Mouse (Mus musculus): ENCODE measurements around the gene Kdm4a. TPM values are rescaled to one million over a fixed set of nuclear protein-coding genes. Genes with fewer than 3 reads are reported as not detected.
A peak's percentile ranks its signal among the peaks of the same experiment; 100 is the strongest.

Gene Kdm4a
- polyA plus RNA-seq, 1 experiment from 2014 or later: 22.8 TPM

DNA sequence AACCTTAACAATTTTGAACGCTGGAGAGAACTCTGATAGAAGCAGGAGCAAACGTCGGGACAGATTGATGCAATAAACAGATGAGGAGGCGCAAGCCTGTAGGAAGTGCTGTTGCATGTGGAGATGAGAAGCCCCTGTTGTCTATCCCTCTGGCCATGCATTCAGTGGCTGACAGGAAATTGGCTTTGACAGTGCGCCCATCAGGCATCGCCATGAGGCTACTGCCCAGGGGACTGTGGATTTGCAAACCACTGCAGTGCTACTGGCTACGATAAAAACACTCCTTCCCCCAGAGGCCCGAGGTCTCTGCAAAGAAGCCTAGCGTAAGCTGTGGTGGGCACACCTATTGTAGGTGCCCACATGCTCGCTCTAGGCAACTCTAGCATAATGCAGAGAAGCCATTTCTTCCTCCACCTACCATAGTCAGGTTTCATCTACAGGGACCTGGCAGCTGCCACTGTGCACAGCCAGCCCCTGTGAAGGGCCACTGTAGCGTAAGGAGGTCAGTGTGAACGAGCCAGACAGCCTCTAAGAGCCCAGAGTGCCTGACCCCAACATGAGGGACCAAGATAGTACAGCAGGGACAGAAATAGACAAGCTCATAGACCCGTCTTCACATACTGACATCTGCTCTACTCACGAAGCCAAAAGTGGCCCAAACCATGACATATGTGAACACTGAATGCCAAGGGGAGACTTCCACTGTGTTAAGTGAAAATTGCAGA lies 29.7 kb downstream of the Kdm4a start:
- Histone ChIP-seq H3K9me3 (ENCODE audit: control insufficient read depth, low read length) (no peaks in the 10 kb centered on the region), H3K36me3 (ENCODE audit: control insufficient read depth, insufficient read depth, low read length) (peaks cover 48% of the 10 kb centered on the region), H3K27ac (ENCODE audit: low read depth, low read length) (no peak overlapping the region), H3K4me2 (no peak overlapping the region), H3K4me1 (replicated peaks; ENCODE audit: control insufficient read depth, insufficient read depth, low read length) (peaks cover 2% of the 10 kb centered on the region; the same call in 1 of the 2 replicates), H3K9ac (ENCODE audit: low read depth, low read length) (no peak overlapping the region), H3K4me3 (ENCODE audit: low read depth, low read length) (no peak overlapping the region), H3K27me3 (replicated peaks; ENCODE audit: control insufficient read depth, insufficient read depth, low read length) (no peaks in the 10 kb centered on the region)
- DNase-seq (ENCODE audit: low spot score) (no peak), ATAC-seq (replicated peaks; ENCODE audit: low FRiP score) (no peak)
- WGBS: 80% methylated on average over 14 of the region's 14 CpGs

DNA sequence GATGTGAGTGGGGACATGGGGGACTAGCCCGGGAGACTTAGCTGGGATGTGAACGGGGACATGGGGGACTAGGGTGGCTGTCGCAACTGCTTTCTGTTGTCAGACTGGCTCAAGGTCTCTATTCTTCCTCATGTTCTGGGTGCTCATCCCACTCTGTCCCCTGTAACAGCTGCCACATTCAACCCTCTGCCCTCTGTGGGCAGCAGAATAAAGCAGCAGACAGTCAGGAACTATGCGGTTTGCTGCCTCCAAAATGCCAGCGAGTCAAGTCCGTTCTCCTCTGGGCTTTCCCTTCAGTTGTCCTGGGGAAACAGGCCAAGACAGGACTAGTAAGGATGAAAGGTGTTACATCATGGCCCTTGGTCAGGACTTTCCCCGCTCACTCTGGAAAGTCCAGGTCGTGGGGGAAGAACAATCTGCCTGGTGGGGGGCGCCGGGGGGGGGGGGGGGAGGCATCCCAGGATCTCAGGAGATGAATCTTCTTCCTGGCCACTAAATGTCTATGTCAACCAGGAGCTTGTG lies 30.7 kb downstream of the Kdm4a start:
- no peak for DNase-seq (ENCODE audit: low spot score)
- Histone ChIP-seq H3K9me3 (ENCODE audit: control insufficient read depth, low read length) (no peaks in the 10 kb centered on the region), H3K27me3 (replicated peaks; ENCODE audit: control insufficient read depth, insufficient read depth, low read length) (no peaks in the 10 kb centered on the region), H3K4me3 (ENCODE audit: low read depth, low read length) (no peak overlapping the region), H3K4me1 (replicated peaks; ENCODE audit: control insufficient read depth, insufficient read depth, low read length) (peaks cover 2% of the 10 kb centered on the region; the same call in 1 of the 2 replicates), H3K4me2 (no peak overlapping the region), H3K27ac (ENCODE audit: low read depth, low read length) (no peak overlapping the region), H3K9ac (ENCODE audit: low read depth, low read length) (no peak overlapping the region), H3K36me3 (ENCODE audit: control insufficient read depth, insufficient read depth, low read length) (peaks cover 54% of the 10 kb centered on the region)
- WGBS: 89% methylated on average over 9 of the region's 10 CpGs
- no peak for ATAC-seq (replicated peaks; ENCODE audit: low FRiP score)

DNA sequence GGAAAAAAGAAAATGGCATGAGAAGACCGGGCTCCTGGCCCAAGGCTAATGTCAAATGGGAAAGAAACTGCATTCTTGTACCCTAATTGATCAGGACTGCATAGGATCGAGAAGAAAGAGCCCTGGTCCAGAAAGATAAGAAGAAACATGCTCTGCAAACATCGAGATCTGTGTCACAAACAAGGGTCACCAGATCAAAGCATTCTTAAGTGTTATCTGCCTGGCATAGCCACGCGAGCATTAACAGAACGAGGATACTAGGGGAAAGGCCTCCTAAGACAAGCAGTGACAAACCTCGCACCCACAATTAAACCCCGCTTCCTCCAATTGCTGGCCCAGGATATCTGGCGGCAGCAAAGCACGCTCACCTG lies 31.5 kb downstream of the Kdm4a start:
- 42% methylated on average over 10 of the region's 10 CpGs for WGBS

DNA sequence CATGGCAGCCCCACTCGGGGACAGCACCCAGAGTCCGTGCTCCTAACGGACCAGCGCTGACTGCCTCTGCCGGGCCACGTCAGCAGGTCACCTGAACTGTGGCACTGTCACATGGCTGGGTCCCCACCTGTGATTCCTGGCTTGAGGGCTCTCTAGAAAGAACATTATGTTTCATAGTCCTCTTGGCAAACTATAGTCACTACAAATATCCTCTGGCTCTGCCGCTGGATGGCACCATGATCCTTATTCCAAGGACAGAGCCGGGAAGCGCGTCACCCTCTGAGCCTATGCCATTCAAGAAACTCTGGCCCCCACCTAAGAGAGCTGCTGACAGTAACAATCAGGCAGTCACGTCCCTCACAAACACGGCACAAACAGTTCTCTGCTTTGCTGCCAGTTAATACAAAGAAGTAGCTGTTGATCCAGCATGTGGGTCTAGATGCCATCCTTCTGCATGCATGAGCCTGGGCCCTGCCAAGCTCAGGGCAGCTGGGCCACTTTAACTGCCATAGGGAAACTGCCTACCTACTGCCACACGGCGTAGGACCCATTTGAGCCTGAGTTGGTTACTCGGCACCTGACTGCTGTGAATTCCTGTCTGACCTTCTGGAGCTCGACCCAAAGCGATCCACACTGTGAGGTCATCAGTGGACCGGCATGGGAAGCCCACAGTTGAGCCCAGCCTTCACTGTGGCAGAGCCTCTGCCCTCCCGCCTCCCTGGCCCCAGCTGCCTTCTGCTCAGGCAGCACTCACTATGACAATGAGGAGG lies 32.1 kb downstream of the Kdm4a start:
- DNase-seq (ENCODE audit: low spot score) (no peak), ATAC-seq (replicated peaks; ENCODE audit: low FRiP score) (no peak)
- Histone ChIP-seq H3K36me3 (ENCODE audit: control insufficient read depth, insufficient read depth, low read length) (peaks cover 56% of the 10 kb centered on the region), H3K4me1 (replicated peaks; ENCODE audit: control insufficient read depth, insufficient read depth, low read length) (peaks cover 2% of the 10 kb centered on the region; the same call in 1 of the 2 replicates), H3K4me2 (no peak overlapping the region), H3K9me3 (ENCODE audit: control insufficient read depth, low read length) (no peaks in the 10 kb centered on the region), H3K27ac (ENCODE audit: low read depth, low read length) (no peak overlapping the region), H3K4me3 (ENCODE audit: low read depth, low read length) (no peak overlapping the region), H3K27me3 (replicated peaks; ENCODE audit: control insufficient read depth, insufficient read depth, low read length) (no peaks in the 10 kb centered on the region), H3K9ac (ENCODE audit: low read depth, low read length) (no peak overlapping the region)
- WGBS: 92% methylated on average over 19 of the region's 19 CpGs

More for the DNA sequence above, 31.5 kb downstream of the Kdm4a start:
- H3K9ac ChIP-seq (ENCODE audit: low read depth, low read length): no peak overlapping the region
- H3K27ac ChIP-seq (ENCODE audit: low read depth, low read length): no peak overlapping the region
- H3K4me1 ChIP-seq (replicated peaks; ENCODE audit: control insufficient read depth, insufficient read depth, low read length): peaks cover 2% of the 10 kb centered on the region; the same call in 1 of the 2 replicates
- ATAC-seq (replicated peaks; ENCODE audit: low FRiP score) (peak; percentile 59), DNase-seq (ENCODE audit: low spot score) (no peak)
- H3K36me3 ChIP-seq (ENCODE audit: control insufficient read depth, insufficient read depth, low read length): peaks cover 59% of the 10 kb centered on the region
- H3K4me2 ChIP-seq: no peak overlapping the region
- no peaks in the 10 kb centered on the region for H3K27me3 ChIP-seq (replicated peaks; ENCODE audit: control insufficient read depth, insufficient read depth, low read length)
- H3K4me3 ChIP-seq (ENCODE audit: low read depth, low read length): no peak overlapping the region
- no peaks in the 10 kb centered on the region for H3K9me3 ChIP-seq (ENCODE audit: control insufficient read depth, low read length)

DNA sequence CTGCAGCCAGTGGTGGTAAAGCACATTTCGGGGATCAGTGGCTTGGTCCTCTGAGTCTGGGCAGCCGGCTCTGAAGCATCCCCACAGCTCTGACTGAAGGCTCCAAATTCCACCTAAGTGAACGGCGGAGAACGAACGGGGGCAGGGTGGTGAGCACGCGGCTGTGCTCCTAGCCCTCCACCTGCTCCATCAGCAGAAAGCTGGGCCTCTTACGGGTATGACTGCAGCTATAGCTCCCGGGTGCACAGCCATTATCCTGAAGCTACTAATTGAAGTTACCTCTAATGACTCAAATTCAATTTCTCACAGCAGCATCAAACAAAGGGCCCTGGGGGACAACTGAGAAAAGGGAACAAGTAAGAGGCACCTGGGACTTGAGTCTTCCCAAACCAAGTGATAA lies 32.8 kb downstream of the Kdm4a start:
- no peak for ATAC-seq (replicated peaks; ENCODE audit: low FRiP score)
- Histone ChIP-seq H3K4me2 (no peak overlapping the region), H3K27ac (ENCODE audit: low read depth, low read length) (no peak overlapping the region), H3K4me3 (ENCODE audit: low read depth, low read length) (no peak overlapping the region), H3K27me3 (replicated peaks; ENCODE audit: control insufficient read depth, insufficient read depth, low read length) (no peaks in the 10 kb centered on the region), H3K4me1 (replicated peaks; ENCODE audit: control insufficient read depth, insufficient read depth, low read length) (peaks cover 2% of the 10 kb centered on the region; the same call in 1 of the 2 replicates), H3K9ac (ENCODE audit: low read depth, low read length) (no peak overlapping the region), H3K9me3 (ENCODE audit: control insufficient read depth, low read length) (no peaks in the 10 kb centered on the region), H3K36me3 (ENCODE audit: control insufficient read depth, insufficient read depth, low read length) (peaks cover 54% of the 10 kb centered on the region)
- WGBS: 94% methylated on average over 10 of the region's 10 CpGs
- no peak for DNase-seq (ENCODE audit: low spot score)

DNA sequence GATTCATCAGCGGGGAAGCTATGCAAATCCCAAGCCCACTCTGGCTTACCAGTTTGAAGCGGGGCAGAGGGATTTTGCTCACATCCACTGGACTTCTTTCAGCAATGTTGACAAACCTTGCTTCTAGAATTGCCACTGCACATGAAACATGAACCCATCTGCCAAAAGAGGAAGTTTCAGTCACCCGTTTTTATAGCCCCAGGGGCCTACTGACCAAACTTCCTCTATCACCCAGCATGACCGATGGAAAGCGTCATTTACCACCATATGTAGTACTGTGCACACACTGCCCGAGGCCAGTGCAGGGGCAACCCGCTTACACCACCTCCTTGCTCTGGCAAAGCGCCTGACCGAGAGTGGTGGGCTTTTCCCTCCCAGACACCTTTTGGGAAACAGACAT lies 35.5 kb downstream of the Kdm4a start:
- no peak overlapping the region for H3K27ac ChIP-seq (ENCODE audit: low read depth, low read length)
- no peaks in the 10 kb centered on the region for H3K27me3 ChIP-seq (replicated peaks; ENCODE audit: control insufficient read depth, insufficient read depth, low read length)

DNA sequence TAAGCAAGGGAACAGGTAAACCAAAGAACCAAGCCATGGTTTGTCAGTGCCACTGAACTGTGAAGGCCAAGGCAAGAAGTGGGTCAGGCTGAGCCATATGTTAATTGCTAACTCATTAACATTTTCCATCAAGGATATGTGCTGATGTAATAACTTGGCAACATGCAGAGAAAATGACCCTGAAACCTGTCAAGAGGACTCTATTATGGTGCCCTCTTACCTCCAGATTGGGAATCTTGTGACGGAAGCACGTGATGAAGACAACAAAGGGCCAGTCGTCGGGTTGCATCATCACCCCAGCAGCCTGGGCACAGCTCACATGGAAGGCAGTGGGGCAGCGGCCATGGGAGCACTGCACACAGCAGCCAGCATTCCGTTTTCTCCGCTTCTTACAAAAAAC lies 36.2 kb downstream of the Kdm4a start:
- Histone ChIP-seq H3K4me1 (replicated peaks; ENCODE audit: control insufficient read depth, insufficient read depth, low read length) (peaks cover 2% of the 10 kb centered on the region; the same call in 1 of the 2 replicates), H3K27me3 (replicated peaks; ENCODE audit: control insufficient read depth, insufficient read depth, low read length) (no peaks in the 10 kb centered on the region), H3K36me3 (ENCODE audit: control insufficient read depth, insufficient read depth, low read length) (peaks cover 58% of the 10 kb centered on the region), H3K27ac (ENCODE audit: low read depth, low read length) (no peak overlapping the region), H3K9ac (ENCODE audit: low read depth, low read length) (no peak overlapping the region), H3K4me2 (no peak overlapping the region), H3K9me3 (ENCODE audit: control insufficient read depth, low read length) (no peaks in the 10 kb centered on the region), H3K4me3 (ENCODE audit: low read depth, low read length) (no peak overlapping the region)
- ATAC-seq (replicated peaks; ENCODE audit: low FRiP score): no peak
- no peak for DNase-seq (ENCODE audit: low spot score)
- WGBS: 90% methylated on average over 7 of the region's 7 CpGs

More for the DNA sequence above, 35.5 kb downstream of the Kdm4a start:
- Histone ChIP-seq H3K4me1 (replicated peaks; ENCODE audit: control insufficient read depth, insufficient read depth, low read length) (peaks cover 2% of the 10 kb centered on the region; the same call in 1 of the 2 replicates), H3K9me3 (ENCODE audit: control insufficient read depth, low read length) (no peaks in the 10 kb centered on the region), H3K4me2 (no peak overlapping the region), H3K36me3 (ENCODE audit: control insufficient read depth, insufficient read depth, low read length) (peaks cover 60% of the 10 kb centered on the region), H3K9ac (ENCODE audit: low read depth, low read length) (no peak overlapping the region), H3K4me3 (ENCODE audit: low read depth, low read length) (no peak overlapping the region)
- WGBS: 75% methylated on average over 9 of the region's 9 CpGs
- DNase-seq (ENCODE audit: low spot score) (no peak), ATAC-seq (replicated peaks; ENCODE audit: low FRiP score) (no peak)

DNA sequence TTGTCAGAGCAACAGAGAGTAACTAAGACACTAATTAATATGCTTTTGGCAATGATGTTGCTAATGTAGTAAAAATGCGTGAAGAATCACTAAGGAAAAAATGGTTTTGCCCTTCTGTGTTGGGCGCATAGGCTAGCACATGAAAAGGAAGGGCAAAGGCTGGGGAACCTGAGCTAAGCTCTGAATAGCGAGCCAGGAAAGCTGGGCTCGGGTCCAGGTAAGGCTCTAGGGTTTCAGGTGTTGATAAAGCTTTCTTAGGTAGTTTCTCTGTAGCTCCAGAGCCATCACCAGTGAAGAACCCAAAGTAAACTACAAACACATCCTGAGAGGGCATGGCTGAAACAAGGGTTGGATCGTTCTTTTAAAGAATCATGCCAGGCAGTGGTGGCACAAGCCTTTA lies 38.3 kb downstream of the Kdm4a start:
- WGBS: 91% methylated on average over 5 of the region's 5 CpGs
- H3K4me3 ChIP-seq (ENCODE audit: low read depth, low read length): no peak overlapping the region
- no peaks in the 10 kb centered on the region for H3K9me3 ChIP-seq (ENCODE audit: control insufficient read depth, low read length)
- H3K4me1 ChIP-seq (replicated peaks; ENCODE audit: control insufficient read depth, insufficient read depth, low read length): no peaks in the 10 kb centered on the region; the same call in 1 of the 2 replicates
- ATAC-seq (replicated peaks; ENCODE audit: low FRiP score) (no peak), DNase-seq (ENCODE audit: low spot score) (no peak)
- no peak overlapping the region for H3K4me2 ChIP-seq
- H3K36me3 ChIP-seq (ENCODE audit: control insufficient read depth, insufficient read depth, low read length): peaks cover 56% of the 10 kb centered on the region
- no peak overlapping the region for H3K9ac ChIP-seq (ENCODE audit: low read depth, low read length)
- H3K27me3 ChIP-seq (replicated peaks; ENCODE audit: control insufficient read depth, insufficient read depth, low read length): no peaks in the 10 kb centered on the region
- H3K27ac ChIP-seq (ENCODE audit: low read depth, low read length): no peak overlapping the region
